Mouse (Mus musculus) layer of hippocampus, adult 18-20 months (tissue): ENCODE results near the gene Vps50. TPM values are rescaled to one million over a fixed set of nuclear protein-coding genes. Genes with fewer than 3 reads are reported as not detected.
"Not testable (repeated sequence)": the region's sequence is repeated elsewhere in the genome, so short reads cannot be mapped to it uniquely, and the experiment has no call there.

ENCODE experiments used
- DNase-seq, 2 experiments: peaks; one replicate each; pipeline ENCODE4 v3.0.0; 2022; ENCODE audit warnings: low spot score in 2 of 2
- total RNA-seq, 2 experiments: library from RNA; stranded (reverse); gene quantifications; 2 replicates each; pipeline ENCODE4 v1.2.3; 2021

Gene Vps50
- total RNA-seq, 2 experiments from 2014 or later: 51.8 to 53.8 TPM

DNA sequence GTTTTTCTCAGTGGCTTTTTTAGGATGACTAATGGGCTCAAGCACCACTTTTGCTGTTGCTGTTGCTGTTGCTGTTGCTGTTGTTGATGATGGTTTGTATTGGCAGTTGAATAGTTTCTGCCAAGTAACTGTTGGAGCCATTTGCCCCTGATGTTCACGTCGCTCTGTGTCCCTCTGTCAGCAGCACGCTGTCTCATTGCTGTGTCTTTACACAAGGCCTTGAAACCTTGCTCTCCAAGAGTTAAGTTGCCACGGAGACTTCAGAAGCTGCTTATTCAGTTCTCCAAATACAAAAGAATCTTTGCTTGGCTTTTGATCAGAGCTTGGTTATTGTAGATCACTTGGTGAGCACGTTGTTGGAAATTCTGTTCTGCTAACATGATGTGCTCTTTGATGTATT lies 33.3 kb downstream of the Vps50 start:
- DNase-seq: no peak

GRCm38 (mm10) chr6:3536048-3536447 lies 37.9 kb downstream of the Vps50 start:
- no peak for DNase-seq

- no peak for DNase-seq
Measured at GRCm38 (mm10) chr6:3539470-3539869, 41.3 kb downstream of the Vps50 start.

- DNase-seq: no peak
Measured at GRCm38 (mm10) chr6:3543862-3544261, 45.7 kb downstream of the Vps50 start.

GRCm38 (mm10) chr6:3544970-3545369 lies 46.8 kb downstream of the Vps50 start:
- DNase-seq: no peak

DNA sequence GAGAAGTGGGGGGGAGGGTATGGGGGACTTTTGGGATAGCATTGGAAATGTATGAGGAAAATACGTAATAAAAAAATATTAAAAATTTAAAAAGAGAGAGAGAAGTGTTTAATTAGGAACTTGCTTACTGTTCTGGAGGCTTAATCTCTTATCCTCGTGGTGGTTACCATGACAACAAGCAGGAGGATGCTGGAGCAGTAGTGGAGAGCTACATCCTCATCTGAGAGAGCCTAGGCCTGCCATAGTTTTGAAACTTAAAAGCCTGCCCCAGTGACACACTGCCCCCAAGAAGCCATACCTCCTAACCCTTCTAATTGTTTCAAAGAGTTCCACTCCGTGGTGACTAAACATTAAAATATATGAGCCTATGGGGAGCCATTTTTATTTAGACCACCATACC lies 50.8 kb downstream of the Vps50 start:
- no peak for DNase-seq

DNA sequence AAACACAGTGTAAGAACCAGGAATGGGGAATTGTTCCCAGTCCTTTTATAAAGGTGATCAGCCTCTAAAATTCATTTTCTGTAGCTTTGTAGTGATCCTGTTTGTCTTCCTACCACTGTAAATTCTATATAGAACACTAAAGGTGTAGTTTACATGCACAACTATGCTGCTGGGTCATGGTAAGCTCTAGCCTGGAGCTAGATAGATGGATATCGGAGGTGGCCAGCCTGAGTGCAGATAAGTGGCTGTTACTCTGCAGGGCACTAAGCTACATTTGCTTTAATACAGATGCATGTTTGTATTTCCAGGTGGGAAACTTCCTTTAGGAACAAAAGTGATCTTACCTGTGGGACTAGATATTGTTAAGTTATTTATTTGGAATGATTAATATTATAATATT lies 51.8 kb downstream of the Vps50 start:
- DNase-seq: no peak

DNA sequence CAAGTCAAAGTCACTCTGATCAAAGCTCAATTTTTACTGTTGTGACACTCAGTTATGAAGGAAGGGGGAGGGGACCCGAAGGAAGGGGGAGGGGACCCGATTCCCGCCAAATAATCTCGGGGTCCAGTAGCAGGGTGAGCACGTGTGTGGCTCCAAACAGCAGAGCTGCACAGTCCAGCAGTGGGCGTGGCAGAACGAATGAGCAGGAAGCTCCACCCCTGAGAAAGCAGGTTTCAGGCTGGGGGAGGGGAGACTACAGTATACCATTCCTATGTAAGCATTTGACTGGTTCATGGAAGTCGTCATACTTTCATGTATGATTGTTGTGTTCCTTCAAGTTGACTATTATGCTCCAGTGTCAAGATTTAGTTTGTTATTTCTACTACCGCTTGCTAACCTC lies 54.5 kb downstream of the Vps50 start:
- not testable (repeated sequence) for DNase-seq

DNA sequence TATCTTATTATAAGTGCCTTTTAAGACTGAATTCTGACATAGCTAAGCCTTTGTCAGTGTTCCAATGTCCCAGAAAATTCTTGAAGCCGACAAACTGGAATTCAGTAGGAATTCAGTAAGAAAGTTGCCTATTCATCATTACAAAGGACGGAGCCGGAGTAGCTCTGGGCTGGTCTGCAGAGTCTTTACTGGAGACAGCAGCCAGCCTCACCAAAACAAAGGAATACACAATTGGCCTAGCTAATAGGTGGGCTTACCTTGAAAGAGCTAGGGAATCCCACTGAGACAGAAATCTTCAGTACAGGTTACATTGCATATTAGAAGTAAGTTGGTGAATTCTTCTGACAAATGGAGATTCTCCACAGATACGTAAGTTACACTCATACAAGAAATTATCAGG lies 59.0 kb downstream of the Vps50 start:
- no peak for DNase-seq

DNA sequence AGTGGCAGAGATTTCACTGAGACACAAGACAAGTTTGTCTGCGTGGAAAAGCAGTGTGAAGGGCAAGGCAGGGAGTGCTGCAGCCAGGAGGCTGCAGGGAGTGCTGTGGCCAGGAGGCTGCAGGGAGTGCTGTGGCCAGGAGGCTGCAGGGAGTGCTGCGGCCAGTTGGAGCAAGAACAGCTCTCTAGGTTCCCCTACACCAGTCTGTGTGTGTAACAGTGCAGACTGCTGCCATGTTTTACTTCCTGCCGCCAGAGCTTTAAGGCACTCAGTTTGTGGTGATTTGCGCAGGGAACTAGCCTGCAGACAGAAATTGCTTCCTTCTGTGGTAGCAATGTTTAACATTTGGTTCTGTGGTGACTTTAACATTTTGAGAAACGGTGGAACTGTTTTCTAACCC lies 61.8 kb downstream of the Vps50 start:
- DNase-seq: no peak

DNA sequence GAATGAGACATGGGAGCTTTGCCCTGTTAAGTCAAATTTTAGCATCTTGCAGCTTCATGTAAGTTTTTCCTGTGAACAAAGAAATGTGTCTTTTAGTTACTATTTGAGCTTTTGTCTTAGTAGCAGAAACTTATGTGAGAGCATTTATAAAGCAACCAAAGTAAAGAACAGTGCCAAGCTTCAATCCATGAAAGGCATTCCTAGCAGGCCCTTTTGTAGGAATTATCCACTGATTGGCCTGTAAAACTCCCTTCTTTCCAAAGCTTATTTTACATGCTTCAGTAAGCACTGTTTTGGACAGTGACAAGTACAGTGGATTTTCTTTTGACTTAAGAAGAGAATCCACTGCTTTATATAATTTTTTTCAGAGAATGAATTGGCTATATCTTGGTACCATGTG lies 64.1 kb downstream of the Vps50 start:
- no peak for DNase-seq

DNA sequence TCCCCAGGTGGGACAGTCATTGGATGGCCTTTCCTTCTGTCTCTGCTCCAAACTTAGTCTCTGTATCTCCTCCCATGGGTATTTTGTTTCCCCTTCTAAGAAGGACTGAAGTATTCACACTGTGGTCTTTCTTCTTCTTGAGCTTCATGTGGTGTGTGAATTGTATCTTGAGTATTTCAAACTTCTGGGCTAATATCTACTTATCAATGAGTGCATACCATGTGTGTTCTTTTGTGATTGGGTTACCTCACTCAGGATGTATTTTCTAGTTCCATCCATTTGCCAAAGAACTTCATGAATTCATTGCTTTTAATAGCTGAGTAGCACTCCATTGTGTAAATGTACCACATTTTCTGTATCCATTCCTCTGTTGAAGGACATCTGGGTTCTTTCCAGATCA lies 65.9 kb downstream of the Vps50 start:
- not testable (repeated sequence) for DNase-seq

- no peak for DNase-seq
Measured at GRCm38 (mm10) chr6:3565005-3565404, 66.8 kb downstream of the Vps50 start.

GRCm38 (mm10) chr6:3565667-3566066 lies 67.5 kb downstream of the Vps50 start:
- DNase-seq: no peak

DNA sequence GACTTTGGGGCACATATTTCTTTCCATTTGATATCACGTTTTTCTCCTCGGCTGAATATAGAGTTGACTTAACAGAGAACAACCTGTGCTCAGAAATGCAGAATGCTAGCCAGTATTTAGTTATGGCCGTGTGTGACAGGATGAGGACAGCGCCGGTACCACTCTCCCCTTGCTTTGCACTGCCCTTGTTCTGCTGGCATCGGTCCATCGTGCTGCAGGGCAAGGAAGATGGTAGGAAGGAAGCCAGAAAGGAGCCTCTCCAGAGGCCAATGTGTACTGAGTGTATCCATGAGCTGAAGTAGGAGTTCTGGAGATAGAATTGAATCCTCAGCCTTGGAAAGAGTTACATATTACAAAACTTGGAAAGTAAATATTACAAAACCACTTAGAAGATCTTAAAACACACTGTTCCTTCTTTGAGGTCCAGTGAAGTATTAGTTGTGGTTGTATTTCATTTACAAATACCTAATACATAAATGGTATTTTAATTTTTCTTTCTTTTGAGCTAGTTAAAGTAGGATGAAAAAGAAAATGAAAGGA lies 69.0 kb downstream of the Vps50 start:
- no peak for DNase-seq

GRCm38 (mm10) chr6:3572221-3572815 lies 74.1 kb downstream of the Vps50 start:
- no peak for DNase-seq

DNA sequence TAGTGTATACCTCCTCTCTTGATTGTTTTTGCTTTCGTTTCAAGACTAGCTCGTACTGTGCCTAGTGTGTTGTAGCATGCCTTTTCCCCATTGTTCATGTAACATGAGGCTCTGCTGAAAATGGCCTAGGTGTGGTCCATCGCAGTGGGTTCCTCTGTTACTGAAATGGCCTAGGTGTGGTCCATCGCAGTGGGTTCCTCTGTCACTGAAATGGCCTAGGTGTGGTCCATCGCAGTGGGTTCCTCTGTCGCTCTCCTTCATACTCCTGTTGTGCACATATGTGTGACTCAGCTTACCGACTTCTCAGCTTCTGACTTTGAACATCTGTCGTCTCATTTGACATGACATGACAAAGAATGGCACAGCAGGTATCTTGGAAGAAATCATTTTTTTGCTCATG lies 75.6 kb downstream of the Vps50 start:
- no peak for DNase-seq

- DNase-seq: no peak
Measured at GRCm38 (mm10) chr6:3585402-3585801, 87.2 kb downstream of the Vps50 start.

DNA sequence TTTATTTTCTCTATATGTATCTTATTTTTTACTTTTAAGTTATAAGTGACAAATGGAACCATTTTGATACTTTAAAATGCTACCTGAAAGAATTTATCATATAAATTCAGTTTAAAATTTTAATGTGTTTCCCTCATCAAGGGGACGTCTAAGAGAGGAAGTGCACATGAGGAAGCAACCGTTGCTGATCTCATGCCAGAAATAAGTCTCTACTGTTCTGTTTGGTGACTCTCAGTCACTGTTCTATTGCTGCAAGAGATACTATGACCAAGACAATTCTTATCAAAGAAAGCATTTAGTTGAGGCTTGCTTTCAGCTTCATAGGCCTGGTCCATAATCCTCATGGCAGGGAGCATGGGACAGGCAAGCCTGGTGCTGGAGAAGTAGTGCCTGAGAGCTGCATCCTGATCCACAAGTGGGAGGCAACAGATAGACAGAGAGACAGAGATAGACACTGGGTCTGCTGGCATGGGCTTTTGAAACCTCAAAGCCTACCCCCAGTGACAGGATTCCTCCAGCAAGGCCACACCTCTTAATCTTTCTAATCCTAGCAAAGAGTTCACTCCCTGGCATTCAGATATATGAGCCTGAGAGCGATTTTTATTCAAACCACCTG lies 92.2 kb downstream of the Vps50 start:
- no peak for DNase-seq

DNA sequence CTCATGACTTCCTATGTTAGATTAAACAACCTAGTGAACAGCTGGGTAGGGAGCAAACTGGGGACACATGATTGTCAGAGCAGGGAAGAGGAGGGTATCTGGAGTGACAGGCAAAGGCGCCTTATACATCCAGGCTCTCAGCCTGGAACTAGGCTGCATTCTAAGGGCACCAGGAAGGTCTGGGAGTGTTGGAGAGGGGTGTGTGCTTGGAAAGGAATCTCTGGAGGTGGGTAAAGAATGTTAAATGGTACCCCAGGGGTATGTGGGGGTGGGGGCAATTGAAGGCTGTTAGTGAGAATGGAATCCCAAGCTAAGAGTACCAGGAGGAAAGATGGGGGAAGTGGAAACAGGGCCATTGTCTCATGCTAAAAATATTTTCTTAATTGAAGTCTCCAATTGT lies 96.1 kb downstream of the Vps50 start:
- no peak for DNase-seq

DNA sequence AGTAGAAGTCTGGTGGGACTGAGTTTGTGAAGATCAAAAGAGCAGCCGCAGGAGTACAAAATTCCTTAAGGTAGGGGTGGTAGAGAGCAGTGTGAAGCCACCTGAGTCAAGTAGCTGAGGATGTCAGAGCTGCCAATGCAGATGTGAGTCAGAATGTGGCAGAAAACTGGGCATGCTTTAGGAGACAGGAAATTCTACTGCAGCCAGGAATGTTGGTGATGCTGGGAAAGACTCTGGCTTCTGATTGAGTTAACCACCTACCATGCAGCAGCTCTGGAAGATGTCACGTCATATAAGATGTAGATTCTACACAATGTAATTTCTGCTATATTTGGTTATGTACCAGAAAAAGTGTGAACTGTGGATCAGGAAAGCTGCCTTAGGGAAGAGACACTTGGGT lies 114.6 kb downstream of the Vps50 start:
- DNase-seq: no peak

GRCm38 (mm10) chr6:3620428-3621387 lies 122.5 kb downstream of the Vps50 start:
- DNase-seq: peak; percentile 7 to 81
